Comparison of ENCODE assay signal across 1 mouse cellular context in genomic region chr8:110843207-110843606, GRCm38 (mm10).
TF ChIP-seq lines count a peak whose summit lies in the region.

No protein-coding gene starts in this region.

TF ChIP-seq in CH12.LX, 34 proteins besides CTCF, POLR2A, EP300 and RAD21 (continued from another document):
- TF ChIP-seq USF2 (conservative IDR thresholded peaks at IDR 0.05; ENCODE audit: low read depth, low read length), result no peak
